Mouse (Mus musculus) hindbrain, embryonic 12.5 days (tissue): ENCODE measurements at regions not wholly inside any gene's neighbourhood (a gene's known extent, or its start where the extent isn't known, plus 50 kb on each side); places are given as distances from the start of the nearest gene placed in this dataset.

Experiments used
- ATAC-seq: fragments of 200-750 bp; cut with Nextera tagmentation; 2 replicates; pipeline ENCODE4 v1.8.0; 2017; ENCODE audit warnings: moderate TSS enrichment; ENCODE audit not compliant: low FRiP score
- H3K27ac ChIP-seq: fragments of 300-500 bp; sonication (generic); 2 replicates; pipeline ENCODE4 v1.5.1; 2016; ENCODE audit warnings: mild to moderate bottlenecking
- H3K27me3 ChIP-seq: fragments of 300-500 bp; sonication (generic); 2 replicates; pipeline ENCODE4 v1.6.1; 2016; ENCODE audit warnings: mild to moderate bottlenecking
- H3K36me3 ChIP-seq: fragments of 300-500 bp; sonication (generic); 2 replicates; pipeline ENCODE4 v1.6.1; 2016; ENCODE audit warnings: mild to moderate bottlenecking
- H3K4me1 ChIP-seq: fragments of 300-500 bp; sonication (generic); 2 replicates; pipeline ENCODE4 v1.6.1; 2016
- H3K4me2 ChIP-seq: fragments of 300-500 bp; sonication (generic); replicated peaks from 2 replicates; pipeline ENCODE4 v1.6.1; 2016; ENCODE audit warnings: mild to moderate bottlenecking
- H3K4me3 ChIP-seq: fragments of 300-500 bp; sonication (generic); 2 replicates; pipeline ENCODE4 v1.5.1; 2016; ENCODE audit warnings: mild to moderate bottlenecking
- H3K9ac ChIP-seq: fragments of 300-500 bp; sonication (generic); 2 replicates; pipeline ENCODE4 v1.6.1; 2016; ENCODE audit warnings: mild to moderate bottlenecking, moderate library complexity
- H3K9me3 ChIP-seq: fragments of 300-500 bp; sonication (generic); replicated peaks from 2 replicates; pipeline ENCODE4 v1.6.1; 2016; ENCODE audit warnings: mild to moderate bottlenecking
- WGBS: fragments of 180-500 bp; shearing (Covaris S2); methylation state at CpG from one replicate; pipeline ENCODE4 v1.1.7; 2016; 5-methylcytosine and 5-hydroxymethylcytosine counted together

- no peak overlapping the region for H3K9ac ChIP-seq
- no peak overlapping the region for H3K4me2 ChIP-seq
- no peak for ATAC-seq
- WGBS = 81% methylated on average over 5 of the region's 5 CpGs
- H3K9me3 ChIP-seq = 0 out of 2 replicates have a peak, but pooled peaks cover 5% of the 10 kb centered on the region
- no peak overlapping the region for H3K27ac ChIP-seq
- no peak overlapping the region for H3K4me3 ChIP-seq
- no peaks in the 10 kb centered on the region for H3K27me3 ChIP-seq
- H3K4me1 ChIP-seq = no peaks in the 10 kb centered on the region
- no peaks in the 10 kb centered on the region for H3K36me3 ChIP-seq
Measured at GRCm38 (mm10) chr15:86631376-86631775, 417.1 kb downstream of the Tbc1d22a start.

GRCm38 (mm10) chr15:86645244-86645643 lies 431.0 kb downstream of the Tbc1d22a start:
- Histone ChIP-seq H3K27ac (no peak overlapping the region), H3K36me3 (no peaks in the 10 kb centered on the region), H3K4me1 (no peaks in the 10 kb centered on the region), H3K9ac (no peak overlapping the region), H3K4me2 (no peak overlapping the region), H3K9me3 (no peaks in the 10 kb centered on the region), H3K4me3 (no peak overlapping the region), H3K27me3 (no peaks in the 10 kb centered on the region)
- ATAC-seq = no peak
- WGBS = 77% methylated on average over 9 of the region's 9 CpGs

- Histone ChIP-seq H3K4me1 (no peaks in the 10 kb centered on the region), H3K9me3 (peaks cover 4% of the 10 kb centered on the region; the same call in 1 of the 2 replicates), H3K27ac (no peak overlapping the region), H3K9ac (no peak overlapping the region), H3K27me3 (no peaks in the 10 kb centered on the region), H3K4me3 (no peak overlapping the region), H3K4me2 (no peak overlapping the region), H3K36me3 (no peaks in the 10 kb centered on the region)
- 87% methylated on average over 3 of the region's 3 CpGs for WGBS
- ATAC-seq = no peak
Measured at GRCm38 (mm10) chr15:86648131-86648530, 433.9 kb downstream of the Tbc1d22a start.

GRCm38 (mm10) chr15:86673096-86673520 lies 458.8 kb downstream of the Tbc1d22a start:
- H3K9ac ChIP-seq = no peak overlapping the region

GRCm38 (mm10) chr15:86677016-86677415 lies 462.8 kb downstream of the Tbc1d22a start:
- no peak overlapping the region for H3K4me3 ChIP-seq
- peaks cover 6% of the 10 kb centered on the region for H3K4me1 ChIP-seq
- 0 out of 2 replicates have a peak, but pooled peaks cover under 1% of the 10 kb centered on the region for H3K27me3 ChIP-seq
- H3K36me3 ChIP-seq = no peaks in the 10 kb centered on the region
- no peak overlapping the region for H3K9ac ChIP-seq
- no peak overlapping the region for H3K27ac ChIP-seq
- no peak for ATAC-seq
- 85% methylated on average over 7 of the region's 7 CpGs for WGBS
- H3K4me2 ChIP-seq = no peak overlapping the region
- H3K9me3 ChIP-seq = no peaks in the 10 kb centered on the region

More at GRCm38 (mm10) chr15:86673096-86673520, 458.8 kb downstream of the Tbc1d22a start:
- ATAC-seq = 0 out of 2 replicates have a peak, but pooled peaks have one; percentile 16
- 24% methylated on average over 9 of the region's 9 CpGs for WGBS
- Histone ChIP-seq H3K4me1 (peaks cover 6% of the 10 kb centered on the region), H3K9me3 (no peaks in the 10 kb centered on the region), H3K27me3 (0 out of 2 replicates have a peak, but pooled peaks cover 2% of the 10 kb centered on the region), H3K27ac (no peak overlapping the region), H3K4me2 (no peak overlapping the region), H3K36me3 (no peaks in the 10 kb centered on the region), H3K4me3 (no peak overlapping the region)

- WGBS = 84% methylated on average over 12 of the region's 12 CpGs
- Histone ChIP-seq H3K4me2 (no peak overlapping the region), H3K4me1 (no peaks in the 10 kb centered on the region), H3K4me3 (no peak overlapping the region), H3K27ac (no peak overlapping the region), H3K9me3 (no peaks in the 10 kb centered on the region), H3K36me3 (no peaks in the 10 kb centered on the region), H3K27me3 (no peaks in the 10 kb centered on the region), H3K9ac (no peak overlapping the region)
- ATAC-seq = no peak
Measured at GRCm38 (mm10) chr15:86683081-86683480, 468.8 kb downstream of the Tbc1d22a start.

GRCm38 (mm10) chr15:86689694-86690093 lies 475.4 kb downstream of the Tbc1d22a start:
- Histone ChIP-seq H3K4me3 (no peak overlapping the region), H3K36me3 (no peaks in the 10 kb centered on the region), H3K9me3 (no peaks in the 10 kb centered on the region), H3K9ac (no peak overlapping the region), H3K27ac (no peak overlapping the region), H3K4me1 (peaks cover 4% of the 10 kb centered on the region; the same call in 1 of the 2 replicates), H3K4me2 (no peak overlapping the region), H3K27me3 (no peaks in the 10 kb centered on the region)
- ATAC-seq = 0 out of 2 replicates have a peak, but pooled peaks have one; percentile 19
- 52% methylated on average over 8 of the region's 8 CpGs for WGBS

GRCm38 (mm10) chr15:86696806-86697205 lies 482.5 kb downstream of the Tbc1d22a start:
- ATAC-seq = no peak
- no peak overlapping the region for H3K4me2 ChIP-seq
- no peak overlapping the region for H3K4me3 ChIP-seq
- H3K9ac ChIP-seq = no peak overlapping the region
- H3K36me3 ChIP-seq = no peaks in the 10 kb centered on the region
- no peaks in the 10 kb centered on the region for H3K4me1 ChIP-seq
- no peaks in the 10 kb centered on the region for H3K9me3 ChIP-seq
- WGBS = 81% methylated on average over 4 of the region's 4 CpGs
- no peak overlapping the region for H3K27ac ChIP-seq
- no peaks in the 10 kb centered on the region for H3K27me3 ChIP-seq

- no peak overlapping the region for H3K9ac ChIP-seq
Measured at GRCm38 (mm10) chr15:86710429-86710828, 496.2 kb downstream of the Tbc1d22a start.

DNA sequence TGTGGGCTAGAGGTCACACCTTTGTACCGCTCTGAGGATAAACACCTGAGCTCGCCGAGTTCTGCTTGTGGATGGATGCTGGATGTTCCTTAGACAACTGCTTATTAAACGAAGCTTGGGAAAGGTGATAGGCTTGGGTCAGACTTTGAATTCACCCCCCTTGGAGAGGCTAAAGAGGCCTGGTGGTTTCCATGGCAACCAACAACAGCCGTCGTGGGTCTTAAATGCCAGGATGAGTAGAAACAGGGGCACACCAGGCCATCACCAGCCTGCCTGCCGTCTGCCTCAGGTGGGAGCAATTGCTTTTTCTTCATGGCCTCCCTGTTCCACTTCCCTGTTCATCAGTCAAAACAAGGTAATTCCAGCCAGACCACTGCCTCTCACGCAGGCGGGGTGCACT lies 504.1 kb downstream of the Tbc1d22a start:
- Histone ChIP-seq H3K9ac (no peak overlapping the region), H3K4me2 (no peak overlapping the region), H3K4me1 (peaks cover 3% of the 10 kb centered on the region; the same call in 1 of the 2 replicates), H3K27me3 (no peaks in the 10 kb centered on the region), H3K36me3 (no peaks in the 10 kb centered on the region), H3K4me3 (no peak overlapping the region), H3K9me3 (peaks cover 6% of the 10 kb centered on the region), H3K27ac (no peak overlapping the region)
- no peak for ATAC-seq
- WGBS = 48% methylated on average over 9 of the region's 9 CpGs

More at GRCm38 (mm10) chr15:86710429-86710828, 496.2 kb downstream of the Tbc1d22a start:
- H3K27me3 ChIP-seq = no peaks in the 10 kb centered on the region
- H3K27ac ChIP-seq = no peak overlapping the region
- WGBS = 88% methylated on average over 2 of the region's 2 CpGs
- no peak overlapping the region for H3K4me3 ChIP-seq
- no peaks in the 10 kb centered on the region; the same call in 1 of the 2 replicates for H3K9me3 ChIP-seq
- no peak overlapping the region for H3K4me2 ChIP-seq
- no peak for ATAC-seq
- no peaks in the 10 kb centered on the region for H3K36me3 ChIP-seq
- H3K4me1 ChIP-seq = no peaks in the 10 kb centered on the region

DNA sequence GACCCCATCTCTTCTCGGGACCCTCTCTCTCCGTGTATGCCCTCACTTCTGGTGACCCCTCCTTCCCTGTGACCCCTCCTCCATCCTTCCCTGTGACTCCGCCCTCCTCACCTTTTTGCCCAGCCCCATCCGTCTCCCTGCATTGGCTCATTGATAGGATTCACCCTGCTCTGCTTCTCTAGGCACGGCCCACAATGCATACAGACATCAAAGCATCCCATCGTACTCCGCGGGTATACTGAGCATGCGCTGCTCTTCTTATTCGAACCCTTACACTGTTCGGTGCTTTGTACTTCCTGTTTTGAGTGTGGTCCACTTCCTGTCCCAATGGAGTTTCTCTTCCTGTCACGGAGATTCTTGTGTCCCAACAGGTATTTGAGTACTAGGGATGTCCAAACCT lies 504.8 kb downstream of the Tbc1d22a start:
- Histone ChIP-seq H3K4me2 (no peak overlapping the region), H3K36me3 (no peaks in the 10 kb centered on the region), H3K9ac (no peak overlapping the region), H3K27me3 (no peaks in the 10 kb centered on the region), H3K4me1 (peaks cover 3% of the 10 kb centered on the region; the same call in 1 of the 2 replicates), H3K27ac (no peak overlapping the region), H3K4me3 (no peak overlapping the region), H3K9me3 (peaks cover 6% of the 10 kb centered on the region)
- 88% methylated on average over 12 of the region's 12 CpGs for WGBS
- no peak for ATAC-seq

GRCm38 (mm10) chr15:86721131-86721530 lies 506.9 kb downstream of the Tbc1d22a start:
- Histone ChIP-seq H3K27ac (no peak overlapping the region), H3K4me3 (no peak overlapping the region), H3K9ac (no peak overlapping the region), H3K9me3 (peaks cover 6% of the 10 kb centered on the region), H3K4me1 (peaks cover 3% of the 10 kb centered on the region; the same call in 1 of the 2 replicates), H3K36me3 (no peaks in the 10 kb centered on the region), H3K4me2 (no peak overlapping the region), H3K27me3 (no peaks in the 10 kb centered on the region)
- no peak for ATAC-seq
- 70% methylated on average over 5 of the region's 5 CpGs for WGBS

GRCm38 (mm10) chr15:86737945-86738344 lies 523.7 kb downstream of the Tbc1d22a start:
- ATAC-seq = no peak
- no peaks in the 10 kb centered on the region for H3K9me3 ChIP-seq
- no peaks in the 10 kb centered on the region for H3K36me3 ChIP-seq
- H3K27ac ChIP-seq = no peak overlapping the region
- no peak overlapping the region for H3K4me3 ChIP-seq
- no peaks in the 10 kb centered on the region for H3K27me3 ChIP-seq
- H3K9ac ChIP-seq = no peak overlapping the region
- 0 out of 2 replicates have a peak, but pooled peaks cover 2% of the 10 kb centered on the region for H3K4me1 ChIP-seq
- H3K4me2 ChIP-seq = no peak overlapping the region
